Mouse (Mus musculus) heart, embryonic 15.5 days (tissue): ENCODE measurements at regions not wholly inside any gene's neighbourhood (a gene's known extent, or its start where the extent isn't known, plus 50 kb on each side); places are given as distances from the start of the nearest gene placed in this dataset.

Source experiments
- ATAC-seq: fragments of 200-750 bp; cut with Nextera tagmentation; replicated peaks from 2 replicates; pipeline ENCODE4 v1.8.0; 2017; ENCODE audit warnings: low read depth, moderate TSS enrichment; ENCODE audit not compliant: insufficient number of reproducible peaks, insufficient read depth, low FRiP score
- H3K27ac ChIP-seq: fragments of 300-500 bp; sonication (generic); 2 replicates; pipeline ENCODE4 v1.5.1; 2015; ENCODE audit warnings: mild to moderate bottlenecking, inconsistent platforms
- H3K27me3 ChIP-seq: fragments of 300-500 bp; sonication (generic); 2 replicates; pipeline ENCODE4 v1.6.1; 2015; ENCODE audit warnings: inconsistent platforms
- H3K36me3 ChIP-seq: fragments of 300-500 bp; sonication (generic); 2 replicates; pipeline ENCODE4 v1.6.1; 2015; ENCODE audit warnings: mild to moderate bottlenecking, inconsistent platforms
- H3K4me1 ChIP-seq: fragments of 300-500 bp; sonication (generic); replicated peaks from 2 replicates; pipeline ENCODE4 v1.6.1; 2015; ENCODE audit warnings: inconsistent platforms
- H3K4me2 ChIP-seq: fragments of 300-500 bp; sonication (generic); 2 replicates; pipeline ENCODE4 v1.6.1; 2015; ENCODE audit warnings: inconsistent platforms, mild to moderate bottlenecking, moderate library complexity
- H3K4me3 ChIP-seq: fragments of 300-500 bp; sonication (generic); 2 replicates; pipeline ENCODE4 v1.5.1; 2015; ENCODE audit warnings: mild to moderate bottlenecking, inconsistent platforms
- H3K9ac ChIP-seq: fragments of 300-500 bp; sonication (generic); 2 replicates; pipeline ENCODE4 v1.6.1; 2015; ENCODE audit warnings: mild to moderate bottlenecking, inconsistent platforms
- H3K9me3 ChIP-seq: fragments of 300-500 bp; sonication (generic); replicated peaks from 2 replicates; pipeline ENCODE4 v1.6.1; 2016; ENCODE audit warnings: inconsistent platforms
- WGBS: fragments of 180-500 bp; shearing (Covaris S2); methylation state at CpG from one replicate; pipeline ENCODE4 v1.1.7; 2015; ENCODE audit warnings: mixed read lengths; 5-methylcytosine and 5-hydroxymethylcytosine counted together

DNA sequence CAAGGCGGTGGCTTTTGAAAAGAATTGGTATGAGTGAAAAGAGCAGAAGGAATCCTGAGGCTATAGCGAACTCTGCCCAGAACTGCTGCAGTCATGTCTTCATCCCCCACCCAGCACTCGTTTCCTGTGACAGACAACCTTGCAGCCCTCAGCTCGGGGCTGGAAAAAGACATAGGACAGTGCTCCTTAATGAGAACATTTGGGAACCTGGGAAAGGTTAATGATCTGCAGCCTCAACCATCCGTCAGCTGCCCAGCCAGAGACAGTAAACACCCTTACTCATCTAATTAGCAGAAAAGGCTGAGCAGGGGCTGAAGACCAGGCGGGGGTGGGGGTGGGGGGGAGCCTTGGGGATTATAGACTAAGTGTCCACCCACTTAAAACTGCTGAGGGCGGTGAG, 76.3 kb upstream of the Arhgap36 start:
- Histone ChIP-seq H3K4me2 (no peak overlapping the region), H3K27me3 (no peaks in the 10 kb centered on the region), H3K36me3 (no peaks in the 10 kb centered on the region), H3K4me1 (no peaks in the 10 kb centered on the region), H3K27ac (no peak overlapping the region), H3K4me3 (no peak overlapping the region), H3K9me3 (no peaks in the 10 kb centered on the region), H3K9ac (no peak overlapping the region)
- WGBS, result 32% methylated on average over 7 of the region's 7 CpGs
- no peak for ATAC-seq

GRCm38 (mm10) chrX:49377067-49377466, 86.7 kb upstream of the Arhgap36 start:
- 24% methylated on average over 8 of the region's 8 CpGs for WGBS
- Histone ChIP-seq H3K27me3 (no peaks in the 10 kb centered on the region), H3K36me3 (no peaks in the 10 kb centered on the region), H3K27ac (no peak overlapping the region), H3K4me2 (peak overlapping the region; percentile 29), H3K4me3 (peak overlapping the region; percentile 9; the same call in 1 of the 2 replicates), H3K9ac (no peak overlapping the region), H3K4me1 (no peaks in the 10 kb centered on the region), H3K9me3 (no peaks in the 10 kb centered on the region)
- no peak for ATAC-seq

DNA sequence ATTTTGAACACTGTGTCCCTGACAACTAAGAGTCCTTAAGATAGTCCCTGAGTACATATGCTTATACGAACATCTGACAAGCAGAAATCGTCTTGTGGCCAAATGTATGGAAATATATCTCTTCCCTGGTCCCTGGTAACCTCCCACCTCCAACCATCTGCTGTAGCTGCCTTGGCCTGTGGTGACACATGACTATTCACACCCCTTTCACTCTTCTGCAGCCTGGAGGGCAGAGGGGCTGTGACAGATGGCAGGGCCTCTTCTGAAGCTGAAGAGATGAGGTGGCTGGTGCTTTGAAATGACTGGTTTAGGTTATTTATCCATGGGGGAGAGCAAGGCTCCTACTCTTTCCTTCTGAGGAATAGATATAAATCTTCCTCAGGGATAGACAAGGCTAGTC, 82.3 kb upstream of the Enox2 start:
- no peaks in the 10 kb centered on the region for H3K27me3 ChIP-seq
- 56% methylated on average over 2 of the region's 2 CpGs for WGBS
- H3K4me1 ChIP-seq, result no peaks in the 10 kb centered on the region
- H3K36me3 ChIP-seq, result no peaks in the 10 kb centered on the region
- no peak overlapping the region for H3K4me3 ChIP-seq
- ATAC-seq, result no peak
- H3K4me2 ChIP-seq, result no peak overlapping the region
- H3K9me3 ChIP-seq, result no peaks in the 10 kb centered on the region
- H3K27ac ChIP-seq, result no peak overlapping the region
- H3K9ac ChIP-seq, result no peak overlapping the region

- Histone ChIP-seq H3K9me3 (no peaks in the 10 kb centered on the region), H3K9ac (no peak overlapping the region), H3K4me2 (no peak overlapping the region), H3K36me3 (no peaks in the 10 kb centered on the region), H3K27me3 (no peaks in the 10 kb centered on the region), H3K4me1 (no peaks in the 10 kb centered on the region), H3K4me3 (no peak overlapping the region), H3K27ac (no peak overlapping the region)
- no peak for ATAC-seq
- WGBS, result 68% methylated on average over 9 of the region's 9 CpGs
Observed at GRCm38 (mm10) chrX:49369404-49369803, 81.3 kb upstream of the Enox2 start.

- Histone ChIP-seq H3K36me3 (no peaks in the 10 kb centered on the region), H3K27ac (no peak overlapping the region), H3K9ac (no peak overlapping the region), H3K4me1 (no peaks in the 10 kb centered on the region), H3K4me2 (no peak overlapping the region), H3K27me3 (no peaks in the 10 kb centered on the region), H3K9me3 (no peaks in the 10 kb centered on the region), H3K4me3 (no peak overlapping the region)
- no peak for ATAC-seq
Observed at GRCm38 (mm10) chrX:49346451-49346850, 58.4 kb upstream of the Enox2 start.
